Mouse (Mus musculus) embryo, embryonic 10.5 days (tissue): Measurements from ENCODE around the gene Dtx3.
A peak's percentile ranks its signal among the peaks of the same experiment; 100 is the strongest.
"Not testable (repeated sequence)": the region's sequence is repeated elsewhere in the genome, so short reads cannot be mapped to it uniquely, and the experiment has no call there.

Experiments used
- DNase-seq: peaks from one replicate; pipeline ENCODE4 v3.0.0-alpha.2; 2015; ENCODE audit warnings: low spot score

The Dtx3 gene

DNA sequence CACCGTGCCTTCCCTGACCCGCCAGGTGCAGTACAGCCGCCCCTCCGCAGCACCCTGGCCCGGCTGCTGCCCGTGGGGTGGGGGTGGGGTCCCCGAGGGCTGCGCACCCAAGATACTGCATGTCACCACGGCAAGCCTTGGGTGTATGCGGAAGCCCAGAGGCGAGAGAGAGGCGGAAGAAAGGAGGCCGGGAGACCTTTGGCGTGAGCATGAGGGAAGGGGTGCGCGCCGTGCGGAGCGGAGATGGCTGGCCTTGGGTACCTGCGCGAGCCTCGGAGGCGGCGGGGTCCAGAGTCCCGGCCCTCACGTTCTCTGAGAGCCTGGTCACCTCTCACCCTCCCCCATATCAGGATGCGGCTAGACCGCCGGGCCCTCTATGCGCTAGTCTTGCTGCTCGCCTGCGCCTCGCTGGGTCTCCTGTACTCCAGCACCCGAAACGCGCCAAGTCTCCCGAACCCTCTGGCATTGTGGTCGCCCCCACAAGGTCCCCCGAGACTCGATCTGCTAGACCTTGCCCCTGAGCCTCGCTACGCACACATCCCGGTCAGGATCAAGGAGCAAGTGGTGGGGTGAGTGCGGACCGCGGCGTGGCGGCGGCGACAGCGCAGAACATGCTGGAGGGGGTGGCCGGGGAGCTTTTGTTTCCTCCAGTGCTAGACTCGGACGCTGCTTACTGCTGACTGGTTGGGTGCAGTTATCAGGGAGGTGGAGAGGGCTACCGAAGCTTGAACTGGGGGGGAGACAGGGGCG, 29.7 kb downstream of the Dtx3 start:
- peak; percentile 67 for DNase-seq

DNA sequence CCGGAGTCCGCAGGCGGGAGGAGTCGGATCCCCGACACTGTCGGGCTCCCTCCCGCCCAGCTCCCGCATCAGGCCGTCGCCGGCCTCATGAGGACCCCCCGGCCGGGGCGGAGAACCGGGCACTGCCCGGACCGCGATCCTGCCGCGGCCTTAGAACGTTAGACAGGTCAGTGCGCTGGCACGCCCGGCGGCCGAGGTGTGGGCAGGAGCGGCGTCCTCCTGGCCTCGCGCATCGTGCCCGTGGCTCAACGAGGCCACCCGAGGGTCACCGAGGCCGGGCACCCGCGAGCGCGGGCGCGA, 30.2 kb downstream of the Dtx3 start:
- no peak for DNase-seq

DNA sequence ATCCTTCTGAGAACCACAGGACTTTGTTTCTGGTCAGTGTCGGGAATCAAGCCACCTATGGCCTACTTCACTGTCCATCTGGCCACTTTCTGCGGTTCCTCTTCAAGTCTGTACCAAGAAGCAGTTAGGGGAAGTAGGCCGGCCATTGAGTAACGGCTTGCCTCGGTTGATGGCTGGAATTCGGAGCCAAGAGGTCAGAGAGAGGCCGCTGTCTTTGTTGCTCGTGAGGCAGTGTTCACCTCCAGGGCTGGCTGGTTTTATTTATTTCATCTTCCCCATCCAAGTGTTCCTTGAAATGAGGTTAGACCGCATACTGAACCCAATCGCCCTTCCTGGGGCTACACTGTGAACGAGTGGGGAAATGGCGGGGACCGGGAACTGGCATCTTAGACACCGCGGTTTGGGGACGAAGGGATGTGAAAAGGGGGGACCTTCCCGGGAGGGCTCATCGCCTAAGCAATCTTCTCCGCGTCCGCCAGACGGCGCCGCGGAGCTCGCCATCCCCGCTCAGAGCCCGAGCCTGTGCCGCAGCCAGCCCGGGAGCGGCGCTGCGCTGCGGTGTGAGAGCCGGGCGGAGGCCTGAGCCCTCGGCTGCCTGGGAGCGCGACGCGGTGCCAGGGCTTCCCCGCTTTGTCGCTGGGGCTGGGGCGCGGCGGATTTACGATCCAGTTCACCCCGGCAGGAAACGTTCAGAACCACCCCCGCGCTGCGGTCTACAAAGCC, 30.7 kb downstream of the Dtx3 start, which contains the start of gene B4galnt1:
Gene B4galnt1 (plus strand): TSS at position 595 of the 723 bp plus-strand sequence.
- peak; percentile 89 for DNase-seq

DNA sequence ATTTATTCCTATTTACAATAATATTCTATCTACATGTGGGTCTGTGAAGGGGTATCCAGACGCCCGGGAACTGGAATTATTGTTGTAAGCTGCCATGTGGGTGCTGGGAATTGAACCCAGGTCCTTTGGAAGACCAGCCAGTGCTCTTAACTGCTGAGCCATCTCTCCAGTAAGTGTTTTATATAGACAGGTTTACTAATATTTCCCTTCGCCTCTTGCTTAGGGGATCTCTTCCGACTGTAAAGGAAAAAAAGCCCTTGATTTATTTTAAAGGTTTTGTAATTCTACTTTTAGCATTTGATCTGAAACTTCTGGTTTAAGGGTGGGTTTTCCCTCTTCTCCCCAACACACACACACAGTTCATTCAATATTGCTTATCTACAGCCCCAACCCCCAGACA, 31.3 kb downstream of the Dtx3 start:
- DNase-seq: no peak

DNA sequence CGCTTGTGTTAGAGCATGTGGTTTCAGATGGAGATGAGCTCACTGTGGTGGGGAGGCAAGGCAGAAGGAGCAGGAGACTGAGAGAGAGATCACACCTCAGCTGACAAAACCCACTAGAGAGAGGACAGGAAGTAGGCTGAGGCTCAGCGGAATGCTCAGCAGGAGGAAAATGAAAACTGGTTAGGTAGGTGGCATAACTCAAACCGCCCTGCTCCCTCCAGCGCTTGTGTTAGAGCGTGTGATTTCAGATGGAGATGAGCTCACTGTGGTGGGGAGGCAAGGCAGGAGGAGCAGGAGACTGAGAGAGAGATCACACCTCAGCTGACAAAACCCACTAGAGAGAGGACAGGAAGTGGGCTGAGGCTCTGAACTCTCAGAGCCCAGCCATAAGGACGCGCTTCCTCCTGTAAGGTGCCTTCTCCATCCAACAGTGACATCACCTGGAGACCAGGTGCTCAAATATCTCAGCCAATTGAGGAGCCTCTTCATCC, 32.7 kb downstream of the Dtx3 start:
- DNase-seq: not testable (repeated sequence)

DNA sequence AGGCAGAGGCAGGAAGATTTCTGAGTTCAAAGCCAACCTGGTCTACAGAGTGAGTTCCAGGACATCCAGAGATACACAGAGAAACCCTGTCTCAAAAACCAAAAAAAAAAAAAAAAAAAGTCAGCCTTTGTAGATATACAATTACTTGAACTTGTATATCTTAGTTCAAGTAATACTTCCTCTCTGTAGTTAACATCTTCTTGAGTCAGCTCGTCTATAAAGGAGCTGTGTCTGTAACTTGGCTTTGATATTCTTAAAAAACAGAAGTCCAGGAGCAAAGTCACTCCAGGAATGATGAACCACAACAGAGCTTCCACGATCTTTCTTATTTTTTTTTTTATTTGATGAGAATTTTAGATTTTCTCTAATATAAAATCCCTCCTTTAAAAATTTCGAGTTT, 34.8 kb downstream of the Dtx3 start:
- no peak for DNase-seq

DNA sequence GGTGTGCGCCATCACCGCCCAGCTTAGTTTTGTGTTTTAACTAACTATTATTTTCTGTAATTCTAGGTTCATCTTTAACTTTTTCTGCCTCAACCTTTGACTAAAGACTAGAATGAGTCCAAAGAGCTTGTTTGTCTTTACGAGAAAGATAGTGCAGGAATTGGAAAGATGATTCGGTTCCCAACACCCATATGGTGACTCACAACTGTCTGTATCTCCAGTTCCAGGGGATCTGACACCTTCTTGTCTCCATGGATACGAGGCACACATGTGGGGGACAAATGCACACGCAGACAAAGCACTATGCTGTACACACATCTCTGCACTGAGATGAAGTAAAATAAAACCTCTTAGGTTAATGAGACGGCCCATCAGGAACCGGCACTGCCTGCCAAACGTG, 35.4 kb downstream of the Dtx3 start:
- no peak for DNase-seq

DNA sequence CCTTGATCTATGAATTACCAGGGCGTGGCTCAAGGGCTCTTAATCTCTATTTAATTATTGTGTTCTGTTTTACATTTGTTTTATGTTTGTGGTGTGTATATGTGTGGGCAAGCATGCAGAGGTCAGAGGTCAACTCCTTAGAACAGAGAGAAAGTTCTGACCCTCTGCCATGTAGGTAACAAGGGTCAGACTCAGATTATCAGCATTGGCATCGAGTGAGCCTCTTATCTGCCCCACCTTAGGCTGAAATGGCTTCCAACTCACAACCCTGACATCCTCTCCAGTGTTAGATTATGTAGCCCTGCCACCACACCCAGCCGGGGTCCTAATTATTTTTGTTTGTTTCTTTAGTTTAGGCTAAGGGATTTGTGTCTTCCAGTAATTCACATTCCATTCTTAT, 37.1 kb downstream of the Dtx3 start:
- no peak for DNase-seq

DNA sequence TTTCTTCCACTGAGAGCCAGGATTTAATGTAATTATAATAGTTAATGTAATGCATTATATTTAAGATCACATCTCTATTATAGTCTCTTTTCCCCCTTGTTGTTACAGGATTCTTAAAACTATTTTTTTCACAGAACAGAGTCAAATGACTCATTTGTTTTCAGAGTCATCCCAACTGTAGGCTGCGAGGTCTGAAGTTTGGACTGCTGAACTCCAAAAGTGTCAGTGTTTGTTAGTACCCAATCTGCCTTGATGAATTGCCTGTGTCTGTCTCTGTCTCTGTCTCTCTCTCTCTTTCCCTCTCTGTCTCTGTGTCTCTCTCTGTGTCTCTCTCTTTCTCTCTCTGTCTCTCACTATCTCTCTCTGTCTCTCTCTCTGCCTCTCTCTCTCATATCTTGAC, 39.0 kb downstream of the Dtx3 start:
- no peak for DNase-seq

DNA sequence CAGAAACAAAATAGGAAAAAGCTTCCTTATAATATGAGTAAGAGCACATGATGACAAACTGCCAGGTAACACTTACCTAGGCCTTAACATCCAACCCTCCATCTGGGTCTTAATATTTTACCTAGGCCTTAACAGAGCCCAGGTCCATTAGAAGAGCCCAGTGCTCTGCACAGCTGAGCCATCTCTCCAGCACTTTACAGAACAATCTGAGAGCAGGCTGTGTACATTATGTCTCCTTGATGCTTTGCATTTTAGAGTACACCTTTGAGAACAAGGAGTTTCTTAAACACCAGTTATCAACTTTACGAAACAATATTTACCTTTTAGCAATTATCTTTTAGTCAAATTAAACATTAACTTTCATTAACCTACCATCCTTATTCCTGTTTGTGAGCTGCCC, 39.4 kb downstream of the Dtx3 start:
- DNase-seq: no peak

DNA sequence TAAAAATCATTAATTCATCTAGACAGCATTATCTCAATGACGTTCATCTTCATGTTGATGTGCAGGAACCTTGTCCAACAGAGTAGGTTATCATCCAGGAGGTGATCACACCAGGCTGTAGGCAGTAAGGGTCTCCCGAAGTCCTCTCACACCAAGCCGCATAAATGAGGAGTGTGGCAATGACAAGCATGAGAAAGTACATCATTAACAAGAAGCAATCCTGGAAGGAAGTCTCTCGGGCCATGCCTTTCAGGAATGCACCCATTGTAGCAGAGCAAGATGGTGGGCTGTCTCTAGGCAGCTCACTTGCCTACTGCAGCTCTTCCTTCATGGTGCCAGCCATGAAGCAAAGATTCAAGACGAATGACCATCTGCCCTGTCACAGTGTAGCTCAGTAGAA, 40.9 kb downstream of the Dtx3 start:
- DNase-seq: no peak

DNA sequence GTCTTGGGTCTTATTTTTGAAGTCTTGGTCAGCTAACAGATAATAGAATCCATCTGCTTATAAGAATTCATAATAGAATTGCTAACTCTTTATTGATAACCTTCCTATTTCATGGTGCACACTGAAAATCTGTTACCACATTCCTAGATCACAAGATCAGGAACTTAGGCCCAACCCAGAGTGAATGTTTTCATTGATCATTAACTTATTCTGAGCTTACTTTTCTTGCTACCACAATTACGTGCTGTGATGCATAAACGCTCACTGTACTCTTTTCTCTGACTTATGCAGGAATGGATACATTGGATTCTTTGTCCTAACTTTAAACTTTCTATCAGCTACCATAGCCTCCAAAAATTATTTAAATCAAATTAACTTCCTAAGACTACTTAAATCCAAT, 41.3 kb downstream of the Dtx3 start:
- no peak for DNase-seq

DNA sequence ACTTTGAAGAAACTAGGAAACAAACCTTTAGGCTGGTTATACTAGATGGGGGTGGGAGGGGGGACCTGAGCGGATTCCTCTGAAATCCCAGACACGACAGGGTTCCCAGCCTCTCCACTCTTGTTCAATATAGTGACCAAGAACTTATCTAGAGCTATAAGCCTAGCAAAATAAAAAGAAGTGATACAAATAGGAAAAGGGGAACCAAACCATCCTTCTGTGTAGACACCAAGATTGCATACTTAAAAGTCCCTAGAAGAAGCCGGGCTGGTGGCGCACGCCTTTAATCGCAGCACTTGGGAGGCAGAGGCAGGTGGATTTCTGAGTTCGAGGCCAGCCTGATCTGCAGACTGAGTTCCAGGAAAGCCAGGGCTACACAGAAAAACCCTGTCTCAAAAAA, 42.2 kb downstream of the Dtx3 start:
- DNase-seq: no peak

DNA sequence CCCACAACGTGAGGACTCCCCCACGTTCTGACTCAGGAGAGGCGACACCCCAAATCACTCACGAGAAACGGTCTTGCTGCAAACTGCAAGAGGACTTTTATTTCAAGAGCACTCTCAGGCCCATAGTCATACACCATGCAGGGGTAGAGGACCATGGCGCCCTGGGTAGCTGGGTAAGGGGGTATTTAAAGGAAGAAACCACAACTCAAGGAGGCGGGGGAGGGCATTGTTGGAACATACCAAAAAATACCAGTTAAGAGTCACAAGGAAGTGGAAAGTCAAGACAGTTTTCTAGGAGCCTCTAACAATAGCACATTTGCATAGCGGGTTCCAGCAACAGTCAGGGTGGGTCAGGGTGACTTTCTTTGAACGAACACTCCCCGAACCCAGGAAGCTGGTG, 43.0 kb downstream of the Dtx3 start:
- DNase-seq: not testable (repeated sequence)

DNA sequence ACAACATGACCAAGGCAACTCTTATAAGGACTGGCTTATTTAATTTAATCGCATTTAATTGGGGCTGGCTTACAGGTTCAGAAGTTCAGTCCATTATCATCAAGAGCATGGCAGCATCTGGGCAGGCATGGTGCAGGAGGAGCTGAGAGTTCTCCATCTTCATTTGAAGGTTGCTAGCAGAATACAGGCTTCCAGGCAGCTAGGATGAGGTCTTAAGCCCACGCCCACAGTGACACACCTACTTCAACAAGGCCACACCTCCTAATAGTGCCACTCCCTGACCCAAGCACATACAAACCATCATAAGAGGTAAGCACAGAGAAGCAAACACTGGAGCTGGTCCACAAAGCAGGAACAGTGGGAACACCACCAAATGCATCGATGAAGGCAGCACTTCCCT, 44.3 kb downstream of the Dtx3 start:
- not testable (repeated sequence) for DNase-seq

DNA sequence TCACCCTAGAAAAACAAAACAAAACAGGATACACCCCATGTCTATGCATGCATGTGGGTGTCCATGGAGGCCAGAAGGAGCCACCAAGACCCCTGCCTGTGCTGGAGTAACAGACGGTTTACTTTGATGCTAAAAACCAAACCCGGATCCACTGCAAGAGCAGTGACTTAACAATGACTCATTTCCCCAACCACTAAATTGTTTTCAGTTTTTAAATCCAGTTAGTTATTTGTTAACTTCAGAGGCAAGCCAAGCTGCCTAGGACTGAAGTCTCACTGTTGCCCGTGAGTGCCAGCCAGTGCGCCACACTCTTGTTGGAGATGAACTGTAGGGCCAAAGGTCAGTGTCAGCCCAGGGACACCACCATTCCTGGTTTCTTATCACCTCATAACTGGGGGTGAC, 45.1 kb downstream of the Dtx3 start:
- no peak for DNase-seq

DNA sequence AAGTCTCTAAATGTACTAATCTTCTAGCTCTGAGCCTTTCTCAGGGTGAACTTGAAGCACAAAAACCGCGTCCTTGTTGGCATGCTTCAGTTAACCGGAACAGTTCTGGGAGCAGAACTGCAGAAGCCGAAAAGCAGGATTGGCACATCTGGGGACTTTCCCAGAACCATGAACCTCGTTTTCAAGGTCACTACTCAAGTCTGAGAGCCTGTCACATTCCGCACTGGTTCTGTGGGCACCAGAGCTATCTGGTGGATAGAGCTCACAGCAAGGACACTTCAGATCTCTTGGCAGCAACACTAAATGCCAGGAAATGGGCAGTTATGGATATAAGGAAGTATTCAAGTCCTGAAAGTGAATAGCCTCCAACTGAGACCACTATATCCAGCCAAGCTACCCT, 48.4 kb downstream of the Dtx3 start:
- DNase-seq: no peak

DNA sequence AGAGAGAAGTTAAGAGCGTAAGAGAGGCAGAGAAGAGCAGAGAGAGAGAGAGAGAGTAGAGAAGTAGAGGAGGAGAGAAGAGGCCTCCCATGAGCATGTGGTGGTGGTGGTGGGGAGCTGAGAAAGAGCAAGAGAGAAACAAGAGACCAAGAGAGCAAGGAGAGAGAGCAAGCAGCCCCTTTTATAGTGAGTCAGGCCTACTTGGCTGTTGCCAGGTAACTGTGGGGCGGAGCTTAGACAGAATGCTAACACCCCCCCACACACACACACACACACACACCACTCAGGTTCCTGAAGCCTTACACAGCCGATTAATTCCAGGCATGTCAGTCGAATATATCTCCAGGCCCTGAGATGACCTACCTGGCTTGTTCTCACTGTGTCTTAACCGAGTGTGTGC, 50.2 kb downstream of the Dtx3 start:
- DNase-seq: no peak

DNA sequence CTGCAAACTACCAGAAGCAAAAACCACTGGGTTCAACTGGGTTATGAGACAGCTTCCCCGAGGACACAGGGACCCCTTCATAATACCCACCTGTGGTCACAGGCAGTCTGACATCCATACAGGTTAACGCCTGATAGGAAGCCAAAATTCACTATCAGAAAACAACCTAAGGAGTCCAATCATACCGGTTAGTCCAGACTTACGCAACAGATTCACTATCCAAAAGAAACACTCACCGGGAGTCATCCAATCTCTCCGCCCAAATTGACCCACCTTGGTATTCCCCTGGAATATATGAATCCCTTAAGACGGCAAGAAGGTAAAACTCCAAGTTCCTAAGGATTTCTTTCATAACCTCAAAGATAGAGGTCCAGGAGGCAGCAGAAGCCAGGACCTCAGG, 51.0 kb downstream of the Dtx3 start:
- no peak for DNase-seq

DNA sequence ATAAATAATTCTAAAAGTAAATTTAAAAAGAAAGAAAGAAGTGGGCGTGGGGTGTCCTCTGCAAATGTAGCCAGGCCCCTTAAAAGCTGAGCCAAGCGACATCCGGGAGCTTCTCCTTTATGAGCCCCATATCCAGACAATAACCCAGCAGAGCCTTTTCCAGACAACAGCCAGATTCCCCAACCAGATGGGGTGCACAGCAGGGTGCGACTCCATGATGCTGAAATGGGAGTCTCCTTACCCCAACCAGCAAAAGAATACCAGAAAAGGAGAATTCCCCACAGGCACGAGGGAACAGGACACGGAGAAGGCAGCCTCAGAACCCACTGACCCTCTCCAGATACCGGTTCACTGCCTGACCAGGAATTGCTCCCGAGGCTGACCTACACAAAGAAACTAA, 52.3 kb downstream of the Dtx3 start:
- no peak for DNase-seq

DNA sequence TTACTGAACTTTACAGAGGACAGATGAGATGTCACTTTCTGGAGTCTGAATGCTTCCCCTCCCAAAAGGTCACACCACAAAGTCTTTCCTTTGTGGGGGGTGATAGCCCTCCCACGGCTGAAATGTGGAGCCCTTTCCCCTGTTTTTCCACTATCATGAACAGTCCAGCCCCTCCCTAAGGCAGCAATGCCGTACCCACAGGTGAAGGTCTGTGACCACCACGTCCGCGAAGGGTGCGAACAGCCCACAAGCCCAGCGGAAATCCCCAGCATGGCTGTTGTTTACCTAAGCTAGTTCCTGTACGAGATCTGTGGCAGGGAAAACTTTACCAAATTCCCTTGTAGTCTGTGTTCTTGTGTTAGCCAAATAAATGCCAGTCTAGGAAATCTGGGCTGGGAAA, 54.0 kb downstream of the Dtx3 start:
- DNase-seq: no peak

DNA sequence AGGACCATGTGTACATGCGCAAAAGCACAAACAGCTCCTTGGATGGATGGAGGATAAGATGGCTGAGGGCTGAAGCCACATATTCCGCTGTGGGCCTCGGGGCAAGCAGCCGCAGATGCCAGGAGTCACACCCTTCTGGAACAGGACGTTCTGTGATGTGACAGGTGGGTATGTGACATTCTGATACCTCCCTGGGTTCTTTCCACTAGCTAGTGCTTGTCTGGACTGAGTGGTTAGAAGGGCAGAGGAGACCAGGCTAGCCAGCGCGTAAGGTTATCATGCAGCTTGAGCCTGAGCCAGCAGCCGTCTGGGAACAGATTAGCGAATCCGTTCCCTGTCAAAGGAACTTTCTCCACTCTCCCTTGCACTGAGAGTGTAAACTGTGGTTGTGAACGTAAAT, 54.6 kb downstream of the Dtx3 start:
- DNase-seq: no peak
